Comparison of ENCODE assay signal across 9 mouse cellular contexts in the genomic region with DNA sequence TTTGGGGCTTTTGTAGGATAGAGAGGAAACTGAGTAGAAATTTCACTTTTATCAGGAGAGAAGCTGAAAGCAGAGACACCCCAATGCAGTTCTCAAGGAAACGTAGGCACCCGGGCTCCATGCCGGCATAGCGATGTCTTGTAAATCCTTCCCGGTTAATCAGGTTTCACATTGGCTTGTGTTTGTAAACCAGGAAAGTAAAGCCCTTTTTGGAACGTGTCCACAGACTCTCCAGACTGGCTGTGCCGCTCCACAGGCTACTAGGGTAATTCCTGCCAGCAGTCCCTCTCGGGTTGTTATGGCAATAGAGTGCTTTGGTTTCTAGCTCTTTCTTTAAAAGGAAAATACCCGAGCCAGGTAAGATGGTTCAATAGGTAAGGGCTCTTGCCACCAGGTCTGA. TPM values are rescaled to one million over a fixed set of nuclear protein-coding genes. Genes with fewer than 3 reads are reported as not detected.
A peak's percentile ranks its signal among the peaks of the same experiment; 100 is the strongest.
DNase-seq lines count a peak whose midpoint lies in the region; ATAC-seq and TF ChIP-seq lines count a peak whose summit lies in the region.
"Had no signal": no experiment of that assay in that cellular context is flagged by ENCODE, and none has a peak within 500 bp of the region (broad histone marks: within the 10 kb centered on the region; RNA-seq: fewer than 3 reads in every experiment).

No protein-coding gene starts in this region.

- H3K27ac ChIP-seq in kidney, embryonic 14.5 days (ENCODE audit: low read depth, low read length) = no peak overlapping the region
- H3K27ac ChIP-seq in stomach, postnatal 0 days (replicated peaks) = no peak overlapping the region
- H3K27ac ChIP-seq in intestine, embryonic 15.5 days = no peak overlapping the region
- H3K27ac ChIP-seq in midbrain, embryonic 11.5 days (ENCODE audit: low read depth, low read length) = no peak overlapping the region
- H3K27ac ChIP-seq: midbrain, embryonic 12.5 days had no signal

- H3K27me3 ChIP-seq in kidney, embryonic 14.5 days (ENCODE audit: control insufficient read depth, insufficient read depth, low read length) = no peaks in the 10 kb centered on the region
- no peaks in the 10 kb centered on the region for H3K27me3 ChIP-seq in stomach, postnatal 0 days (ENCODE audit: control insufficient read depth, insufficient read depth, low read length)
- H3K27me3 ChIP-seq in intestine, embryonic 15.5 days (replicated peaks) = no peaks in the 10 kb centered on the region
- H3K27me3 ChIP-seq in midbrain, embryonic 11.5 days (ENCODE audit: control insufficient read depth, insufficient read depth, low read length) = no peaks in the 10 kb centered on the region
- H3K27me3 ChIP-seq: midbrain, embryonic 12.5 days had no signal

- ATAC-seq in kidney, embryonic 14.5 days (ENCODE audit: low FRiP score, low TSS enrichment) = no peak
- ATAC-seq in stomach, postnatal 0 days (ENCODE audit: low FRiP score, low TSS enrichment) = peak; percentile 70; the same call in 1 of the 2 replicates
- ATAC-seq in intestine, embryonic 15.5 days = no peak
- ATAC-seq in midbrain, embryonic 11.5 days (ENCODE audit: low FRiP score) = no peak

- H3K4me3 ChIP-seq in kidney, embryonic 14.5 days (ENCODE audit: low read length) = no peak overlapping the region
- H3K4me3 ChIP-seq in stomach, postnatal 0 days (ENCODE audit: low read depth, low read length) = no peak overlapping the region
- H3K4me3 ChIP-seq in intestine, embryonic 15.5 days (replicated peaks) = no peak overlapping the region
- H3K4me3 ChIP-seq in midbrain, embryonic 11.5 days (ENCODE audit: low read depth, low read length) = no peak overlapping the region
- H3K4me3 ChIP-seq: midbrain, embryonic 12.5 days had no signal

- H3K4me2 ChIP-seq in kidney, embryonic 14.5 days (replicated peaks; ENCODE audit: low read depth, low read length) = no peak overlapping the region
- peak overlapping the region; percentile 23; the same call in 1 of the 2 replicates for H3K4me2 ChIP-seq in stomach, postnatal 0 days (replicated peaks; ENCODE audit: low read depth)
- no peak overlapping the region for H3K4me2 ChIP-seq in intestine, embryonic 15.5 days (replicated peaks)
- H3K4me2 ChIP-seq in midbrain, embryonic 11.5 days = no peak overlapping the region
- H3K4me2 ChIP-seq: midbrain, embryonic 12.5 days had no signal

- H3K9ac ChIP-seq in kidney, embryonic 14.5 days (ENCODE audit: low read depth, low read length) = no peak overlapping the region
- H3K9ac ChIP-seq in stomach, postnatal 0 days (ENCODE audit: low read length) = peak overlapping the region; percentile 5; the same call in 1 of the 2 replicates
- H3K9ac ChIP-seq in intestine, embryonic 15.5 days = no peak overlapping the region
- H3K9ac ChIP-seq in midbrain, embryonic 11.5 days (ENCODE audit: low read length) = no peak overlapping the region
- H3K9ac ChIP-seq: midbrain, embryonic 12.5 days had no signal

- TF ChIP-seq EP300 in stomach, postnatal 0 days (optimal IDR thresholded peaks at IDR 0.05) = no peak

- TF ChIP-seq CTCF in stomach, postnatal 0 days (IDR thresholded peaks at IDR 0.05; ENCODE audit: low read depth) = no peak

- WGBS in kidney, embryonic 14.5 days = 82% methylated on average over 9 of the region's 9 CpGs
- 20% methylated on average over 9 of the region's 9 CpGs for WGBS in stomach, postnatal 0 days
- WGBS in intestine, embryonic 15.5 days = 47% methylated on average over 9 of the region's 9 CpGs
- WGBS in midbrain, embryonic 11.5 days = 68% methylated on average over 9 of the region's 9 CpGs

- peak; percentile 41 for DNase-seq in kidney, adult 18-20 months
- peak; percentile 45 for DNase-seq in brain, embryonic 18.5 days (ENCODE audit: low read depth, low spot score)
- DNase-seq in fat pad, adult 2 months (ENCODE audit: extremely low read depth, low read depth, low spot score) = peak; percentile 93
- DNase-seq in layer of hippocampus, adult 9-11 months = peak; percentile 73
- peak; percentile 55 for DNase-seq in stomach, postnatal 0 days (ENCODE audit: low spot score)
- DNase-seq in midbrain, embryonic 11.5 days (ENCODE audit: low spot score, missing footprints) = no peak

- no peaks in the 10 kb centered on the region for H3K4me1 ChIP-seq in kidney, embryonic 14.5 days (ENCODE audit: control insufficient read depth, insufficient read depth, low read length)
- H3K4me1 ChIP-seq in stomach, postnatal 0 days (replicated peaks; ENCODE audit: control insufficient read depth, insufficient read depth) = no peaks in the 10 kb centered on the region
- H3K4me1 ChIP-seq in intestine, embryonic 15.5 days (replicated peaks) = no peaks in the 10 kb centered on the region
- H3K4me1 ChIP-seq in midbrain, embryonic 11.5 days (ENCODE audit: control insufficient read depth, insufficient read depth, low read length) = no peaks in the 10 kb centered on the region
- H3K4me1 ChIP-seq: midbrain, embryonic 12.5 days had no signal

- no peaks in the 10 kb centered on the region for H3K36me3 ChIP-seq in kidney, embryonic 14.5 days (ENCODE audit: control insufficient read depth, insufficient read depth, low read length)
- no peaks in the 10 kb centered on the region for H3K36me3 ChIP-seq in stomach, postnatal 0 days (ENCODE audit: control insufficient read depth, insufficient read depth, low read length)
- no peaks in the 10 kb centered on the region for H3K36me3 ChIP-seq in intestine, embryonic 15.5 days
- H3K36me3 ChIP-seq in midbrain, embryonic 11.5 days (ENCODE audit: control insufficient read depth, insufficient read depth, low read length) = no peaks in the 10 kb centered on the region
- H3K36me3 ChIP-seq: midbrain, embryonic 12.5 days had no signal

- no peaks in the 10 kb centered on the region for H3K9me3 ChIP-seq in kidney, embryonic 14.5 days (ENCODE audit: control insufficient read depth, low read length)
- no peaks in the 10 kb centered on the region for H3K9me3 ChIP-seq in stomach, postnatal 0 days (ENCODE audit: control insufficient read depth, low read length)
- H3K9me3 ChIP-seq in intestine, embryonic 15.5 days = no peaks in the 10 kb centered on the region
- H3K9me3 ChIP-seq in midbrain, embryonic 11.5 days (ENCODE audit: control insufficient read depth, low read length) = no peaks in the 10 kb centered on the region

RNA-seq across cellular contexts. Expression of gene Nos1ap, which starts 40.6 kb away (rescaled TPM):
- polyA plus RNA-seq in kidney, embryonic 14.5 days (2014; fragmentation: Nextera tagmentation; extraction: Ambion mirVana) = 13.9 and 16.6 TPM in 2 replicates
- polyA plus RNA-seq in stomach, postnatal 0 days (2015; fragmentation: Nextera tagmentation; extraction: Ambion mirVana) = 6.8 and 8.0 TPM in 2 replicates
- 11.1 and 11.7 TPM in 2 replicates for polyA plus RNA-seq in intestine, embryonic 15.5 days (2015; fragmentation: Nextera tagmentation; extraction: Ambion mirVana)
- 5.7 and 7.8 TPM in 2 replicates for polyA plus RNA-seq in midbrain, embryonic 11.5 days (2014; fragmentation: Nextera tagmentation; extraction: Ambion mirVana)
